Mouse (Mus musculus) mouse trophoblast stem cell (cell line): ENCODE results near the gene Nptx1.

ENCODE experiments used
- in situ Hi-C, 2 experiments: fragments of 300-500 bp; cut with MseI, MboI; formaldehyde crosslinking; loops; 2 replicates in 1 of 2; 3 replicates in 1 of 2; pipeline ENCODE4 v1.15.1; 2025

Gene Nptx1

DNA sequence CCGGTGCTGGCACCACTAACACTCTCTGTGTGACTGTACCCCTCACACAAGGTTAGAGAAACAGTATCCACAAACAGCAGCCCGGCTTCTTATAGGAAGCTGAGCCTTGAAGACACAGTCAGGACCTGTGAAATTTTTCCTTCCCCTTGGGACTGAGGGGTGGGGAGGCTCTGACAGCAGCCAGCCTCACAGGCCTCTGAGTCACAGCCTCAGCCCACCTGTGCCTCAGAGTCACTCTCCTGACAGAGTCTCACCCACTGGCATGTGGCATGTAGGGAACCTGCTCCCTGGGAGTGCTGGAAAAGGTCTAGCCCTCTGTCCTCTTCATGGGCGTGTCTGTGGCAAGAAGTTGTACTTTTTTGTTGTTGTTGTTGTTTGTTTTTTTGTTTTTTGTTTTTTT, 3.9 kb upstream of the Nptx1 start:
- in situ Hi-C loops, result no loop called here

DNA sequence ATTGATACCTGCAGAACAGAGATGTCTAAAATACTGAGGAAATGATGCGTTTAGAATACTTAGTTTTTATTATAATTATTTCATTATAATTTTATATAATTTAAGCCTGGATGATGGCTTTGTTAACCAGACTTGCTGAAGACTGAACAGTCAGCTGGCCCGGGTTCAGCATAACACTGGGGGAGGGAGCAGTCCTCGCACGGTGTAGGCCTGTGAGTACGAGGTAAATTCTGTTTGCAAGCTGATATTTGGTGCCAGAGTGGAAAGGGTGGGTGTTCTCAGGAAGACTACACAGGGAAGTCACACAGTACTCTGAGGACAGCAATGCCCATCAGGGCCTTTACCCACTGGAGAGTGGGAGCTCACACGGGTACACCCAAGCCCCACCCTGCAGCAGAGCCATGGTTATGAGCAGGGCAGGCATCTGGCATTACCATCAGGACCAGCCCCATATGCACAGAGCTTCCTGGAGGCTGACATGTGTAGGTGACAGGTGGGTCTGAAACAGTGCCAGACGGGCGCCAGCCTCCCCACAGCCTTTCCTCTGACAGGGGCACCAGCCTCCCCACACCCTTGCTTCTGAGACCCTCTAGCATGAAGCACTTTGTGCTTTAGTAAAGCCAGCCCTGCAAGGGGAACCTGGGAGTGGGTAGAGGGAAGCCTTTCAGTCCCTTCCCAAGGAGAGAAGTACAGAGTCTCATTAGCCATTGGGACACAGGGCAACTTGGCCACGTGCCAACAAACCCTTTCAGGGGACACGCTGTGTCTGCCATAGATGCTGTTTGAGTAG, 3.2 kb upstream of the Nptx1 start:
- in situ Hi-C loops, result no loop called here

DNA sequence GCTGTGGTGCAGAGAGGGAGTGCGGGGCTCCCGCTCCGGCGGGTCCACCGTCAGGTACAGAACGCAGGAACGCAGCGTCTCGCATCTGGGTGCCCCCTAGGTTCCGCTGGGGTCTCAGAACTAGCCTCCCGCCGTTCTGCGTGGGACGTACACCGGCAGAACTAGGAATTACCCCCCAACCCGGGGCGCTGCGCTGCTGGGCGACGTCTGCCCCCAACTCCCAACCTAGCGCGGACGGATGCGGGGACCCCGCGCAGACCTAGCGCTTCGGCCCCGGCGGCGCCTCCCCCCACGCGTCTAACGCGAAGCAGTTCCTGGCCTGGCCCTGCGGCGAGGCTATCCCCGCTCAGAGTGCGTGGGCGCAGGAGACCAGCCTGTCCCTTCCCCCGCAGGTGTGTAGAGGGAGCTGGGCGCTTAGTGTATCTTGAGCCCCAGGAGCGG, 1.8 kb upstream of the Nptx1 start:
- in situ Hi-C loops, result no loop called here

DNA sequence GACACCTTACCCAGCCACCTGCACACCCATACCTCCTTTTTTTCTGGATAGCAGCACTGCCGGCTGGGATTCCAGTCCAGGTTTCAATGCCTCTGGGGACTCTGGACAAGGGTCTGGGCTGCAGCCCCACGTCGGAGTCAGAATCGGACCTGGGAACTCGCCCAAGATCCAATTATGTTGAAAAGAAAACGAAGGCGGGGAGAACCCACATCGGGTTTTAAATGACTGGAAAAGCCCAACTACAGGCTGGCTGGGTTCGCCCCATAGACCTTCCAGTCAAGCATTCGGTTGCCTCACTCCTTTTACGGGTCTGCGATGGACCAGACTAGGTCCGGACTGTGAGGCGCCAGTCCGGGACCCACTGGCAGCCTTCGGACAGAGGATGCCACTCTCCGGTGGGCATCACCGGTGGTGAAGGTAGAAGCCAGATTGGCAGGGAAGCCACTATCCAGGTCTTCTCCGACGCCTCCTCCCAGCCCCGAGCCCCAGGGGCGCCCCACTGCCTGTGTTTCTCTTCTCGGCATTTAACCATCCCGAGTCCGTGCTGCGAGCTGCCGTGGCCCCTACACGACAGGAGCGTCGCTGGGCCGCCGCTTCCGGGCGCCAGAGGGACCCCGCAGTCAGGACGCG, 1.3 kb upstream of the Nptx1 start:
- in situ Hi-C loops, result no loop called here

DNA sequence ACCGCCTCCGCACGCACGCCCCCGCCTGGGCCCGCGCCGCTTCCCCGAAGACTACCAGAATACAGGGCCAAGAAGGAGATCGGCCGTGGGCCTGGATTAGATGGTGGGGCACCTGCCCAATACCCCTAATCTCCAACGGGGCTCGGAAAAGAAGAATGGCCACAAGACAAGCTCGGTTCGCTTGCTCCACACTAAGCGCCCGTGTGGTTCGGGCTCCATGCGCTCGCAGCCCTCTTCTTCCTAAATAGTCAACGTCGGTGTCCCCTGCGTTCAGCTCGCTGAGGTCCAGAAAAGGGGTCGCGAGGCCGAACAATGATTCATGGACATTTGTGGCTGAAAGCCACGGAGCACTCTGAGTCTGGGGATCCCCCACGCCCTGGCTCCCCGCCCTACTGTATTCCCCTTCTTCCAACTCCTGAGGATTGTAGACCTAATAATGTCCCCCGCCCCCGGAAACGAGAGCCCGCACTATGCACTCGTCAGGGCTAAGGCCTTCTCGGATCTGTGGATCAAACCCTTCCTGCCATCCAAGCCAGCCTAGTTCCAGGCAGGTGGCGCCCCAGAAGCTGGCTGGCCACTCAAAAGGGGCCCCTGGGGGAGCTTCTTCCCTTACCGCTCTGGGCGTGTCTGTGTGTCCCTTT, 518 bp upstream of the Nptx1 start:
- in situ Hi-C loops, result no loop called here

DNA sequence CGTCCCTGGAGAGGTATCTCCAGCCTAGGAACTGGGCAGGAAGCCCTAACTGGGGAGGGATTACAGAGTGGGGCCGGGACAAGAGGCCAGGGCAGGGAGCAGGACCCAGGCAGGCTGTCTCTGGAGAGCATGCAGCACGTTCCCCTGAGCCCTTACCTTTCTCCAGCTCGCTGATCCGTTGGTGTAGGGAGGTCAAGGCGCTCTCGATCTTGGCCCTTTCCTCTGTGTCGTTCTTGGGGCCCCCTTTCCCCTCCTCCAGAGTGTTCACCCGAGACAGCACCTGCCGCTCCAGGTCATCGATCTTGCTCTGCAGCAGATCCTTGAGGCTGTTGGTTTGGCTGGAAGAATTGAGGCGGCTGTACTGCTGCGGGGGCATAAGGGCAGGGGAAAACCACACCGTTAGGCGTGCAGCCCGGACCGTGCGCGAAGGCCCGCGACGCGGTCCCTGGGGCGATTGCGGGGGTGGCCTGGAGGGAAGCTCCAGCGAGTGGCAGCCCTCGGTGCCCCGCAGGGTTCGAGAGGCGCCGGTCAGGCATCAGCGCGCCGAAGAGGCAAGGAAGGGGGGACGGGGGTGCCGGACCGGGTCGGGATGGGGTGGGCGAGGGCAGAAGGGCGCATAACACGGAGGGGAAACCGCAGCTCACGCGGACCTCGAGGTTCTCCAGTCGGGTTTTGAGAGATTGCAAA, 914 bp downstream of the Nptx1 start:
- in situ Hi-C loops, result no loop called here

DNA sequence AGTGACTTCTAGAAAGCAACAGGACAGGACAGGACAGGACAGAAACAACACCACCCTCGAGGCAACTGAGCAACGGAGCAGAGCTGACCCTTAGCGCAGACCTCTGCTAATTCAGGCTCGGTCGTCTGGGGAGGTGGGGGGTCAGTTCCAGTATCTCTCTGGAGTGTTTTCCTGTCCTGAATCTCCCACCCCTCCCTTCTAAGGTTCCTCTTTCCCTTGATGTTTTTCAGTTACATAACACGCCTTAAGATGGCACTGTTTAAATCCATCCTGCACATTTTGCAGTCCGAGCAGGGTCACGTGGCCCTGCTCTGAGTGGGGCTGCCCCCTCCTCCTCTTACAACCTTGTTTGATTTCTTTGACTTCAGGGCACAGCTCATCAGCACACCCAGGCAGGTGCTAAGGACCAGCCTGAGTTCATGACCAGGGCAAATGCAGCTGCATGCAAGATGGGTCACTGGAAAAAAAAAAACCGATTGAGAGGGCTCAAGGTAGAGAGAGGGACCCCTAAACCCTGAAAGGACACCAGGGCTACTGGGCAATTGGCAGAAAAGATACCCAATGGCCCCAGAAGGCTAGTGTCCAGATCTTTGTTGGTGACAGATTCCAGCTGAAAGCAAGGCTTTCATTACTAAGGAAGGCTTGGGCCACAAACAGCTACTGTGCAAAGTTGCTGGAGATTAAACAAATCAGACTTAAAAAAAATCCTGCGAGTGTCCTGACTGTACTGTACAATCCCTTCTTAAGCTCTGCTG, 1.6 kb downstream of the Nptx1 start:
- in situ Hi-C loops, result no loop called here

DNA sequence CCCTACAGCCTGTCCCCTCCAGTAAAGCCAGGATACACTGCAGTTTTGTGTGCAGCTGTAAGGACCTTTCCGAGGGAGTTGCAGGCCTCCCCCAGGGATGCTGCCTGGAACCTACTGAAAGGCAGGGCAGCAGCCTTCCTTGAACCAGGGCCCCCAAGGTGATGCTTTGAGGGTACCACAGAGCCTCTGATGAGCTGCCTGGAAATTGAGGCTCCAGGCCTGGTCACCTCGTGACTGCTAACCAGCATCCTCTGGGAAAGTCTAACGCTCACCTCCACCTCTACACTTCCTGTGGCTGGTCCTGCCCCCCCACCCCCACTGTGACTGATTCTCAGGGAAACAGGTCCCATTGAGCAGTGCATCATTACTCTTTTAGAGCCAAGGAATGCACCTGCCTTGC, 2.3 kb downstream of the Nptx1 start:
- in situ Hi-C loops, result no loop called here

DNA sequence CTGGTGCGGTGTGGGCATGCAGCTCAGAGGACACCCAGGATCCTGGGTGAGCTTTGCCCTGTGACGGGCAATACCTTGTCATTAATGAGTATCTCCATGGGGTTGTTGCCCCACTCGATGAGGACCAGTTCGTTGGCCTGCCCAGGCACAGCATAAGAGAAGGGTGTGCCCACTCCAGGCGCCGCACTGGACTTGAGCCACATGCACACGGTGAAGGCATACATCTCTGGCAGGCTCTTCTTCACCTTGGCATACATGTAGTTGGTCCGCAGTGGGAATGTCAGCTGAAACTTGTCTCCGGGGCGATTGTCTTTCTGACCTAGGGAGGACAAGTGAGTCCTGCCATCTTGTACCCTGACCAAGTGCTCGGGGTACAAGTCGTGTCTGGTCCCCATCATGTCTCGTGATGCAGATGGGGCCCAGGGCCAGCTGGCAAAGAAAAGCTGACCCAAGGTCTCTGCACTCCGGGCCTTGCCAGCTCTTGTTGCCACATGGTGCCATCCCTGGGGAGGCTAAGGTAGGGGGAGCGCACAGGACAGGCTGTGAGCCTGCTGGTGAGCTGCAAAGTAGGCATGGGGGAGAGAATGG, 2.9 kb downstream of the Nptx1 start:
- in situ Hi-C loops, result no loop called here

DNA sequence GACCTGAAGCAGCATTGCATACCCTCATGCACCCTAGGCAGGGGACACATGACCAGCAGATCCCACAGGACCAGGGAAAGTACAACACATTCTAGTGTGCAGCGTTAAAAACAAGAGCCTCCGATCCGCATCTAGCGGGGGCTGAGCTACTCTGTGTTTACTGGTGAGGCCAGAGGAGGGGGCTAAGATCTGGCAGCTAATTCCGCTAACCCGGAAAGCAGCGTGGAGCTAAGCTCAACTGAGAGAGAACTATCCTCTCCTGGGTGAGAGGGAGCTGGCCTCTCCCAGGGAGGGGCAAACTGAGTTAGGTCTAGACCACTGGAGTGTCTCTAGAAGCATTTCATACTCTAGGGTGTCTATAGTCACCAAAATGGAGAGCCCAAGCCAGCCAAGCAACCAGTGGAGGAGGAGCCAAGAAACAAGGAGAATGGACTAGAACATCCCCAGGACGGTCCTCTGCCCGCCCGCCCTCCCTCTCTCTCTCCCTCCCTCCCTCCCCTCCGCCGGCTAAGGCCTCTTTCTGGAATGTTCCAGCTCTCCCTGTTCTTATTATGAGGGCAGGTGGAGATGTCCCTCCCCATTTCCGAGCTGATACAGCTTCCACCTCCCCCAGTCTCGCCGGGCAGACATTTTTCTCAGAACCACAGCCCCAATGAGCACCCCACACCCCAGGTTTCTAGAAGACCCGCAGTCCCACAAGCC, 3.6 kb downstream of the Nptx1 start:
- in situ Hi-C loops, result no loop called here

DNA sequence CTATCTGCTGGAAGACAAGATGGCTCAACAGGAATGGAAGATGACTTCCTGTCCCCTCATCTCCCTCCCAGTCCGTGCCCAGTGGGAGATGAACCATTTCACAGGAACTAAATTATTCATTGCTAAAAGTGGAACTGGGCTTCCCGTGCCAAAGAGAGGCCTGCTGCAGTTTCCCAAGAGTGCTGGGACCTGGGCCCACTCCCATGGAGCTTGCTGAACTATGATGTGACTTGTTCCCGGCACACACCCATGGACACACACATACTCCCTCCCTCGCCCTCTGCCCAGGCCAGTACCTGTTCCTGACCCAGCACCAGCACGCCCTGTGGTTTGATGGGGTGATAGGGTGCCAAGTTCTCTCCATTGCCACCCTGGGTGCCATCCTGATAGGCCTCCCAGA, 4.7 kb downstream of the Nptx1 start:
- in situ Hi-C loops, result no loop called here

DNA sequence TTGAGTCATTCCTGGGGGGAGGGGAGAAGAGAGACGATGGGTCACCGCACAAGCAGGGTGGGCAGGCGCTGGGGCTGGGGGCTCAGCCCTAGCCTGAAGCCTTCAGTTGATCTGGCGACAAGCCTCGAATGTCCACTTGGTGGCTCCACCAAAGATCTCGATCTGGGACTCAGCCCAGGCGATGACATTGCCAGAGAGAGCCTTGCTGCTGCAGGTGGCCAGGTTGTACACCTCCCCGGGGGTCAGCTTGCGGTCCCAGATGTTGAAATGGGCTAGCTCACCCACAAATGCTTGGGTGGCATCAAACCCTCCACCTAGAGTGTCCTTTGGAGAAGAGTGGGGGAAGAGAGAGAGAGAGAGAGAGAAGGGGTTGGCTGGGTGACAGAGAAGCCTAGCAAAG, 5.2 kb downstream of the Nptx1 start:
- in situ Hi-C loops, result no loop called here

DNA sequence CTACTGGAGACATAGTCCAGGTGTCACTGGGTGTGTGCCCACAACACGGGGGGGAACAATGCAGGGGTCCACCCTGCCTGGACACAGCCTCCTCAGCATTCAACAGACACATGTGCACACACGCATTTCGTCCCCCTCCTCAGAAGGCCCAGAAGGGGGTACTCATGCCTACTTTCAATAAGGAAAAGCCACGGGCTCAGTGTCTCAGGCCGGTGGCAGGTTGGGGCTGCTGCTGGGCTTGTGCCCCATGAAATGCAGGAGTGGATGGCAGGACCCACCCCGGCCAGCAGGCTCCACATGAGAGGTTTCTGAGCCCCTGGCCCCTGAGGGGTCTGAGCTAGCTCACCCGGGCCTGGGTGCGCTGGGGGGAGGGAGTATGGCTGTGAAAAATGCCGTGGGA, 6.5 kb downstream of the Nptx1 start:
- in situ Hi-C loops, result no loop called here

DNA sequence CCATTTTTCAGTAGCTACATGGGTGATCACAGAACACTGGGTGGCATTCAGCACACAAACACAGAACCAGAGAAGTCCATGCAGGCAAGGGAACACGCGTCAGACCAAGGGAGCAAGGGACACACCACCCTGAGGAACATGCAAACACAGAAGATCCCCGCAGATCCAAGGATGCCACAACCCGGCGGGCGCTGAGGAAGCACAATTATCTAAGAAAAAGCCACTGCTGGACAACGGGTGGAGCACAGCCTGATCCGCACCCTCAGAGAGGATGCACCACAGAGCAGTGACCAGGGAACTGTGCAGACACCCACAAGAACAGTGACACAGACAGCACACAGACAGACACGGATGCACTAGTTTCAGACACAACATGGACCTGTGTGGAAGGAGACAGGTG, 7.0 kb downstream of the Nptx1 start:
- in situ Hi-C loops, result no loop called here

DNA sequence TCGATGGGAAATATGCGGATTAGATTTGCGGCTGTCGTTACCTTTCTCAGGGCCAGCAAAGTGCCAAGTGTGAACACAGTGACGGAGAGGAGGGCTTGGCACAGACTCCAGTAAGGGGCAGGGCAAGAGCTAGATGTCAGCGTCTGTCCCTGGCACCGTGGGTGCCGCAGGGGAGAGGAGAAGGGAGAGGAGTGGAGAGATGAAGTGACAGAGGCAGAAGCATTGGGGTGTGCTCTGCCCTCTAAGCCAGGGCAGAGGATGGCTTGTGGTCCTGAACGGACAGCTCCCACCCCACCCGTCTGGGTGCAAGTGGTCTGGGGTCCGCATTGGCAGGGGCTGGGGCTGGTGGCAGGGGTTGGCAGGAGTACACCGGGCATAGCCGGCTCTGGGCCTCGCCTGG, 7.6 kb downstream of the Nptx1 start:
- in situ Hi-C loops, result no loop called here

DNA sequence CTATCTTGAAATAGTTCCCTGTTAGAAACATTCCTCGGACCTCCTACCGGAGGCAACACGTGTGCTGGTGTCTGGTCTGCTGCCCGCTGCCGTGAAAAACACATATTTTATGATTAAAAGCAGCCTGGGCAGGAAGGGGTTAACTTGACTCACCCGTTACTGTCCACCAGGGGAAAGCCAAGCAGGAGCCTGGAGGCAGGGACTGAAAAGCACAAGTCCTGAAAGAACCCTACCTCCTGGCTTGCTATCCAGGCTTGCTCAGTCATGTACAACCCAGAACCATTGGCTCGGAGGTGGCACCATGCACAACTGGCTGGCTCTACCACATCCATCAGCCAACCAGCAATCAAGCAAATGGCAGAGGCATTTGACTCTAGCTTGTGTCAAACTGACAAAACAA, 13.8 kb downstream of the Nptx1 start:
- in situ Hi-C loops, result no loop called here

DNA sequence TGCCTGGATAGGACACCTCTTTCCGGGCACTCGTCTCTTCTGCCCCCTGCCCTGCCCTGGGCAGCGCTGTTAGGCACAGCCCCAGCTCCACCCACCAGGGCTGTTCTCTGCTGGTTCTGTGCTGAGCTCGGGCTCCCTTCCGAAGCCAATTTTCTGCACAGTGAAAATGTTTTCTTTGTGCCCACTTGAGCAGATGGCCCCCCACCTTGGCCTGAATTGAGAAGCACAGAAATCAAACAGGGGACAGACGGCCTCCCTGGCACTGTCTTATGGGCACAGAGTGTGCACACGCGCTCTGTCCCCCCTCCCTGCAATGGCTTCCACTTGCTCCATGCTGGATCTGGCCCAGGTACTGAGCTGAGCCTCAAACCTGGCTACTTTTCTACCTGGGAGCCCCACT, 15.1 kb downstream of the Nptx1 start:
- in situ Hi-C loops, result no loop called here

DNA sequence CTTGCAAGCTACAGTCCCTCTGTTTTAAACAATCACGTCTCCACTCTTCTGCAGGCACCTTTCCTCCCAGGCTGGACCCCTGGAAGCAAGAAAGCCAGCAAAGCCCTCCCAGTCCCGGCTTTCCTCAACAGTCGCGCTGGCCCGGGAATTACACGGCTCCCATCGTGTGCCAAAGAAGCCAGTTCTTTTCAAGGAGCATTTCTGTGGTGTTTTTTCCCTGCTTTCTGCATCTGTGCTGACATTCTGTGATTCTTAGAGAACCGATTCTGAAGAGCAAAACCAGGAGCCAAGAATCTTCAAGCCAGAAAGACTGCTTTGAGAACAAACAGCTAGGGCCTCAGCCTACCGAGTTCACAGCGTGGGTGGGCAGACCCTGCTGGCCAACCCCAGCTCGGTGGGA, 18.6 kb downstream of the Nptx1 start:
- in situ Hi-C loops, result no loop called here

DNA sequence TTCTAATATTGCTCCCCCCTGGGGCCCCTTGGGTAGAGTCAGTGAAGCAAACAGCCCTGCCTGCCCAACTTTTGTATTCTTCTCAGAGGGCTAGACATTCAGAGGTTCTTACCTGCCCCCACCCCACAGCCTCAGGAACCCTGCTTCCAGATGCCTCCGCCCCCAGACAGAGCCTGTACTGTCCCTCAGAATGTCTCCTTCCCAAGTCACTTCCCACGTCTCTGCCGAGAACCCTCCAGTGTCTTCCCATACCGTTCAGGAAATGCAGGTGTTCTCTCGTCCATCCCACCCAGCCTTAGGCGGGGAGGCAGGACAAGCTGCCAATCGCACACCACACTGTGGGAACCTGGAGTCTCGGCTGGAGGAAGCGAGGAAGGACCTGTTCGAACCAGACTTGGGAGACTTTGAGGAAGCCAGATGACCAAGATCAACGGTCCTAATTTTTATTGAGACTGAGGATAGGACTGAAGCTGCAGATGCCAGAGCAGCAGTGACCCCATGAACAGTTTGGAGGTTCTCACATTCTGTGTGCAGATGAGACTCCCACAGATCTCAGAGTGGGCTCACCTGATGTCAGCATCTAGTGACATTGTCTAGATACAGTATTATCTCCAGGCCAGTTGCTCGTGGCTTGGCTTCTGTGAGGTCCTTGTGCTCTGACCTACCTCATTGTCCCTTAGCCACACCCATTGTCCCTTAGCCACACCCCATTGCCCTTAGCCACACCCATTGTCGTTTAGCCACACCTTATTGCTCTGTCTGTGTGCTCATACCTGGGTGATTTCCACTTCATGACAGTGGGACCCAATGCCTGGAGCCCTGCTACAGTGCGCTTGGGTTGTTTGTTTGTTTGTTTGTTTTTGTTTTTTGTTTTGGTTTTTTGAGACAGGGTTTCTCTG, 21.2 kb downstream of the Nptx1 start:
- in situ Hi-C loops, result no loop called here

DNA sequence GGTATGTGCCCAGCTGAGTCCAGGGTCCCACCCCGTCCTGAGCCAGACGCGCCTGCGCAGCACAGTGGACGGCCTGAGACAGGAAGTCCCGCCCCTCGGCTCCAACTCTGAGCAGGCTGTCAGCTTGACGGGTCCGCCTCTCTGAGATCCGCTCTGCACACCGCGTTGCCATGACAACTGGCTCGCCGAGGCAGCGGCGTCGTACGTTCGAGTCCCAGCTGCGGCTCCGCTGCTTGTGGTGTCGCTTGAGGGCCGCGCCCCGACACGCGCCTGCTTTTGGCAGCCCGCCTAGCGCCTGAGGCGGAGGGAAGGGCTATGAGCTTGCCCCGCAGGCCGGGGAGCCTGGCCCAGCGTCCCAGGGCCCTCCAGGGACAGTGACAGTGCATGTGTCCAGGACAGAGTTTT, 23.0 kb downstream of the Nptx1 start:
- in situ Hi-C loops, result no loop called here
